Mouse (Mus musculus) MEL (cell line): ENCODE measurements around the gene Cdk17. TPM values are rescaled to one million over a fixed set of nuclear protein-coding genes. Genes with fewer than 3 reads are reported as not detected.

ENCODE experiments used
- DNase-seq: peaks from one replicate; pipeline ENCODE4 v3.0.0; 2011; ENCODE audit warnings: low read depth, low spot score
- H3K27ac ChIP-seq: 2 replicates; pipeline ENCODE4 v1.5.1; 2012; ENCODE audit warnings: low read depth, mild to moderate bottlenecking, control low read depth, low read length, moderate library complexity; ENCODE audit not compliant: control insufficient read depth
- H3K27me3 ChIP-seq, 2 experiments: fragments of 150-350 bp in 1 of 2; sonication (generic) in 1 of 2; 2 replicates each; pipeline ENCODE4 v1.6.1; 2012; ENCODE audit warnings: low read length in 2 of 2, mild to moderate bottlenecking in 2 of 2, improper control_type of control experiment in 1 of 2, moderate library complexity in 1 of 2; ENCODE audit not compliant: insufficient read depth in 2 of 2, control insufficient read depth in 1 of 2
- H3K36me3 ChIP-seq, 2 experiments: 2 replicates each; pipeline ENCODE4 v1.6.1; 2012 to 2014; ENCODE audit warnings: low read length in 2 of 2, improper control_type of control experiment in 1 of 2, inconsistent platforms in 1 of 2, mild to moderate bottlenecking in 1 of 2; ENCODE audit not compliant: insufficient read depth in 2 of 2, control insufficient read depth in 1 of 2
- H3K4me1 ChIP-seq, 2 experiments: fragments of 150-350 bp in 1 of 2; sonication (generic) in 1 of 2; 2 replicates each; pipeline ENCODE4 v1.6.1; 2012; ENCODE audit warnings: low read length in 2 of 2, improper control_type of control experiment in 1 of 2, mild to moderate bottlenecking in 1 of 2; ENCODE audit not compliant: insufficient read depth in 2 of 2, control insufficient read depth in 1 of 2
- H3K4me3 ChIP-seq, 2 experiments: fragments of 150-350 bp in 1 of 2; sonication (generic) in 1 of 2; 2 replicates each; pipeline ENCODE4 v1.5.1; 2012; ENCODE audit warnings: low read depth in 2 of 2, low read length in 2 of 2, mild to moderate bottlenecking in 2 of 2, moderate library complexity in 2 of 2, control low read depth in 1 of 2, improper control_type of control experiment in 1 of 2; ENCODE audit not compliant: control insufficient read depth in 1 of 2, insufficient read depth in 1 of 2
- H3K79me2 ChIP-seq: 2 replicates; pipeline ENCODE4 v1.6.1; 2012; ENCODE audit warnings: mild to moderate bottlenecking, low read length, moderate library complexity; ENCODE audit not compliant: control insufficient read depth, poor library complexity, insufficient read depth
- H3K9ac ChIP-seq: 2 replicates; pipeline ENCODE4 v1.6.1; 2012; ENCODE audit warnings: low read depth, mild to moderate bottlenecking, control low read depth, low read length, moderate library complexity; ENCODE audit not compliant: control insufficient read depth, poor library complexity, severe bottlenecking
- H3K9me3 ChIP-seq: fragments of 150-350 bp; sonication (generic); replicated peaks from 2 replicates; pipeline ENCODE4 v1.6.1; 2012; ENCODE audit warnings: mild to moderate bottlenecking, low read length, improper control_type of control experiment, moderate library complexity; ENCODE audit not compliant: insufficient read depth
- BHLHE40 ChIP-seq: IDR thresholded peaks from 2 replicates; pipeline ENCODE4 v1.6.1; 2012; ENCODE audit warnings: low read depth, mild to moderate bottlenecking, inconsistent platforms, low read length, improper control_type of control experiment, borderline replicate concordance
- CHD1 ChIP-seq: IDR thresholded peaks from 2 replicates; pipeline ENCODE4 v1.6.1; 2012; ENCODE audit warnings: low read depth, mild to moderate bottlenecking, inconsistent platforms, low read length, improper control_type of control experiment
- CHD2 ChIP-seq: IDR thresholded peaks from 2 replicates; pipeline ENCODE4 v1.6.1; 2011; ENCODE audit warnings: low read length, improper control_type of control experiment
- CTCF ChIP-seq, 3 experiments: IDR thresholded peaks in 2 of 3; conservative IDR thresholded peaks in 1 of 3; 2 replicates each; pipeline ENCODE4 v1.5.1; 2011 to 2012; ENCODE audit warnings: low read length in 3 of 3, low read depth in 2 of 3, mild to moderate bottlenecking in 2 of 3, improper control_type of control experiment in 1 of 3, inconsistent platforms in 1 of 3, mixed read lengths in 1 of 3, moderate library complexity in 1 of 3; ENCODE audit not compliant: control insufficient read depth in 1 of 3, insufficient read depth in 1 of 3, poor library complexity in 1 of 3, severe bottlenecking in 1 of 3
- ELF1 ChIP-seq: IDR thresholded peaks from 2 replicates; pipeline ENCODE4 v1.6.1; 2014; ENCODE audit warnings: low read depth, mild to moderate bottlenecking, inconsistent platforms, low read length, improper control_type of control experiment, moderate library complexity
- EP300 ChIP-seq, 2 experiments: IDR thresholded peaks; 2 replicates each; pipeline ENCODE4 v1.6.1; 2011; ENCODE audit warnings: improper control_type of control experiment in 2 of 2, low read length in 2 of 2, low read depth in 1 of 2, mild to moderate bottlenecking in 1 of 2
- ETS1 ChIP-seq: IDR thresholded peaks from 2 replicates; pipeline ENCODE4 v1.6.1; 2012; ENCODE audit warnings: low read depth, mild to moderate bottlenecking, inconsistent platforms, low read length, improper control_type of control experiment, moderate library complexity
- GATA1 ChIP-seq: IDR thresholded peaks from 2 replicates; pipeline ENCODE4 v1.6.1; 2011; ENCODE audit warnings: low read depth, low read length, improper control_type of control experiment
- HCFC1 ChIP-seq: IDR thresholded peaks from 2 replicates; pipeline ENCODE4 v1.6.1; 2012; ENCODE audit warnings: low read depth, mild to moderate bottlenecking, inconsistent platforms, low read length, improper control_type of control experiment, moderate library complexity
- JUND ChIP-seq: IDR thresholded peaks from 2 replicates; pipeline ENCODE4 v1.6.1; 2011; ENCODE audit warnings: low read depth, mild to moderate bottlenecking, improper control_type of control experiment, low read length
- MAFK ChIP-seq: IDR thresholded peaks from 2 replicates; pipeline ENCODE4 v1.6.1; 2011; ENCODE audit warnings: low read depth, mild to moderate bottlenecking, low read length, improper control_type of control experiment, borderline replicate concordance
- MAX ChIP-seq: IDR thresholded peaks from 2 replicates; pipeline ENCODE4 v1.6.1; 2011; ENCODE audit warnings: low read length, improper control_type of control experiment
- MYB ChIP-seq: IDR thresholded peaks from 2 replicates; pipeline ENCODE4 v1.6.1; 2011; ENCODE audit warnings: mild to moderate bottlenecking, low read depth, low read length, improper control_type of control experiment
- MYC ChIP-seq: IDR thresholded peaks from 2 replicates; pipeline ENCODE4 v1.6.1; 2011; ENCODE audit warnings: low read depth, mild to moderate bottlenecking, low read length, improper control_type of control experiment, moderate library complexity
- NELFE ChIP-seq: IDR thresholded peaks from 2 replicates; pipeline ENCODE4 v1.6.1; 2011; ENCODE audit warnings: low read depth, low read length, improper control_type of control experiment
- NRF1 ChIP-seq: IDR thresholded peaks from 2 replicates; pipeline ENCODE4 v1.6.1; 2014; ENCODE audit warnings: low read depth, mild to moderate bottlenecking, inconsistent platforms, low read length, improper control_type of control experiment, moderate library complexity; ENCODE audit not compliant: poor library complexity, insufficient read depth, severe bottlenecking
- POLR2A ChIP-seq, 2 experiments: IDR thresholded peaks; 2 replicates each; pipeline ENCODE4 v1.6.1; 2011 to 2012; ENCODE audit warnings: low read length in 2 of 2, mild to moderate bottlenecking in 2 of 2, control low read depth in 1 of 2, improper control_type of control experiment in 1 of 2, low read depth in 1 of 2, moderate library complexity in 1 of 2; ENCODE audit not compliant: control insufficient read depth in 1 of 2, insufficient read depth in 1 of 2, poor library complexity in 1 of 2
- POLR2AphosphoS2 ChIP-seq: IDR thresholded peaks from 2 replicates; pipeline ENCODE4 v1.6.1; 2011; ENCODE audit warnings: low read length, improper control_type of control experiment
- POLR2AphosphoS5 ChIP-seq: IDR thresholded peaks from 2 replicates; pipeline ENCODE4 v1.6.1; 2012; ENCODE audit warnings: low read depth, borderline replicate concordance, mild to moderate bottlenecking, inconsistent platforms, low read length, moderate library complexity, mixed read lengths
- RAD21 ChIP-seq: IDR thresholded peaks from 2 replicates; pipeline ENCODE4 v1.6.1; 2011; ENCODE audit warnings: mild to moderate bottlenecking, low read depth, low read length, improper control_type of control experiment
- RCOR1 ChIP-seq: IDR thresholded peaks from 2 replicates; pipeline ENCODE4 v1.6.1; 2012; ENCODE audit warnings: low read depth, mild to moderate bottlenecking, inconsistent platforms, low read length, improper control_type of control experiment
- TCF12 ChIP-seq: IDR thresholded peaks from 2 replicates; pipeline ENCODE4 v1.6.1; 2014; ENCODE audit warnings: low read depth, mild to moderate bottlenecking, inconsistent platforms, low read length, improper control_type of control experiment, moderate library complexity
- UBTF ChIP-seq: IDR thresholded peaks from 2 replicates; pipeline ENCODE4 v1.6.1; 2012; ENCODE audit warnings: low read depth, mild to moderate bottlenecking, inconsistent platforms, low read length, improper control_type of control experiment, moderate library complexity, borderline replicate concordance; ENCODE audit not compliant: insufficient read depth
- ZC3H11A ChIP-seq: IDR thresholded peaks from 2 replicates; pipeline ENCODE4 v1.6.1; 2012; ENCODE audit warnings: low read depth, mild to moderate bottlenecking, inconsistent platforms, low read length, improper control_type of control experiment
- ZKSCAN1 ChIP-seq: IDR thresholded peaks from 2 replicates; pipeline ENCODE4 v1.6.1; 2012; ENCODE audit warnings: low read depth, mild to moderate bottlenecking, inconsistent platforms, low read length, improper control_type of control experiment, moderate library complexity
- ZNF384 ChIP-seq: IDR thresholded peaks from 2 replicates; pipeline ENCODE4 v1.6.1; 2012; ENCODE audit warnings: low read depth, mild to moderate bottlenecking, inconsistent platforms, low read length, improper control_type of control experiment
- polyA plus RNA-seq, 2 experiments: library from polyadenylated mRNA; stranded (reverse) in 1 of 2; unstranded in 1 of 2; fragments of >175 nt in 1 of 2; fragments of >200 nt in 1 of 2; gene quantifications; 2 replicates each; pipeline versions ENCODE4 v1.2.1 to v1.2.4; 2012; ENCODE audit warnings: low replicate concordance in 2 of 2, low read depth in 1 of 2; ENCODE audit not compliant: insufficient read length in 2 of 2, insufficient read depth in 1 of 2, missing spikeins in 1 of 2
- total RNA-seq: library from RNA; depleted of rRNA; stranded (reverse); fragments of 300-350 nt; gene quantifications from 2 replicates; pipeline ENCODE4 v1.2.3, GENCODE M21; 2012

Gene Cdk17
- total and polyA plus RNA-seq, 3 experiments: 25.6 to 155 (median 32.9) TPM

DNA sequence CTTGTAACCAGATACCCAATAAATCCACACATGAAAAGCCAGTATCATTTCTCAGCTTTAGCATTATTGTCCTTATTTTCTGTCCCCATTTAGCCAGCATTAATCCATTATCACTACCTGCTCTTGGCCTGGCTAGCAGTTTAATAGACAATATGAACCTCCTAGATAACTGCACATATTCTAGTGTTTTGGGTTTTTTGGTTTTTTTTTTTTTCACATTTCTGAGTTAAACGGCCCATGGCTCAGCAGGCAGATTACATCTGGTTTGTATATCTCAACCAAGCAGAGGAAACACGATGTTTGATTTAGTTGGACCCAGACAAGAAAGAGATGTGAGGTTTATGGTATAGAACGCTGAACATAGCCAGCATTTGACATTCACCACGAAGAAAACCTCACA is 109.1 kb downstream of the Cdk17 start:
- TF ChIP-seq ZKSCAN1 (peak; percentile 57; the same call in 1 of the 2 replicates), MYC (no peak), HCFC1 (no peak), POLR2AphosphoS2 (no peak), CHD1 (no peak), ELF1 (no peak), JUND (no peak), MAFK (no peak), NELFE (no peak), ZNF384 (peak; percentile 78), BHLHE40 (no peak), CTCF (IDR thresholded peaks at IDR 0.05 in 2 of 3, conservative IDR thresholded peaks at IDR 0.05 in 1 of 3; ENCODE audit: control insufficient read depth in 1 of 3, insufficient read depth in 1 of 3, low read depth in 2 of 3, low read length in 3 of 3, poor library complexity in 1 of 3, severe bottlenecking in 1 of 3) (no peak), RAD21 (no peak), CHD2 (no peak), MYB (no peak), RCOR1 (peak; percentile 60; the same call in 1 of the 2 replicates), UBTF (no peak), GATA1 (peak; percentile 43), TCF12 (peak; percentile 61; the same call in 1 of the 2 replicates), NRF1 (no peak), MAX (no peak), POLR2AphosphoS5 (no peak), ETS1 (no peak), ZC3H11A (no peak), EP300 (IDR thresholded peaks at IDR 0.05; ENCODE audit: low read depth in 1 of 2, low read length in 2 of 2) (peak; percentile 31 to 71; a peak in 2 of 4 replicates), POLR2A (IDR thresholded peaks at IDR 0.05; ENCODE audit: control insufficient read depth in 1 of 2, insufficient read depth in 1 of 2, low read depth in 1 of 2, low read length in 2 of 2, poor library complexity in 1 of 2) (no peak)
- TF ChIP-seq, all 39 proteins: peak for 6
- DNase-seq: peak; percentile 25
- Histone ChIP-seq H3K27me3 (no peaks in the 10 kb centered on the region), H3K9me3 (no peaks in the 10 kb centered on the region), H3K4me3 (no peak overlapping the region), H3K36me3 (peaks cover 0 to 7% of the 10 kb centered on the region in 2 experiments; a peak in 2 of 4 replicates), H3K27ac (no peak overlapping the region), H3K9ac (no peak overlapping the region), H3K4me1 (peaks cover 2 to 11% of the 10 kb centered on the region in 2 experiments; a peak in 3 of 4 replicates), H3K79me2 (no peaks in the 10 kb centered on the region)
